Mouse (Mus musculus) limb, embryonic 10.5 days (tissue): ENCODE data around the gene Enoph1. TPM values are rescaled to one million over a fixed set of nuclear protein-coding genes. Genes with fewer than 3 reads are reported as not detected.

ENCODE experiments used
- DNase-seq: peaks from one replicate; pipeline ENCODE4 v3.0.0-alpha.2; 2017; ENCODE audit warnings: low spot score
- H3K27ac ChIP-seq: fragments of 300-500 bp; sonication (generic); 2 replicates; pipeline ENCODE4 v1.5.1; 2016; ENCODE audit warnings: mild to moderate bottlenecking
- H3K27me3 ChIP-seq: fragments of 300-500 bp; sonication (generic); 2 replicates; pipeline ENCODE4 v1.6.1; 2016; ENCODE audit warnings: low read depth, mild to moderate bottlenecking; ENCODE audit not compliant: poor library complexity, severe bottlenecking
- H3K36me3 ChIP-seq: fragments of 300-500 bp; sonication (generic); 2 replicates; pipeline ENCODE4 v1.6.1; 2016; ENCODE audit warnings: mild to moderate bottlenecking, moderate library complexity
- H3K4me1 ChIP-seq: fragments of 300-500 bp; sonication (generic); 2 replicates; pipeline ENCODE4 v1.6.1; 2016
- H3K4me3 ChIP-seq: fragments of 300-500 bp; sonication (generic); 2 replicates; pipeline ENCODE4 v1.5.1; 2016; ENCODE audit warnings: mild to moderate bottlenecking, moderate library complexity
- H3K9me3 ChIP-seq: fragments of 300-500 bp; sonication (generic); replicated peaks from 2 replicates; pipeline ENCODE4 v1.6.1; 2016; ENCODE audit warnings: mild to moderate bottlenecking
- WGBS: fragments of 180-500 bp; shearing (Covaris S2); methylation state at CpG from one replicate; pipeline ENCODE4 v1.1.7; 2016; 5-methylcytosine and 5-hydroxymethylcytosine counted together
- polyA plus RNA-seq: library from polyadenylated mRNA; unstranded; fragments of >200 nt; fragmentation: Nextera tagmentation; extraction: Ambion mirVana; gene quantifications from 2 replicates; pipeline ENCODE4 v1.2.1, GENCODE M21; 2016

Enoph1 gene
- 62.9 and 75.2 TPM in 2 replicates for polyA plus RNA-seq

- H3K4me1 ChIP-seq, result peaks cover 28% of the 10 kb centered on the region
- H3K4me3 ChIP-seq, result peak within 1 kb of the TSS; percentile 98
- peak within 1 kb of the TSS; percentile 100 for H3K27ac ChIP-seq
- under 1% methylated on average over 57 of the region's 57 CpGs for WGBS
- H3K27me3 ChIP-seq, result no peaks in the 10 kb centered on the region
- no peaks in the 10 kb centered on the region for H3K9me3 ChIP-seq
- H3K36me3 ChIP-seq, result peaks cover 50% of the 10 kb centered on the region
- DNase-seq, result peak; percentile 98
Observed at GRCm38 (mm10) chr5:100039602-100040142, at the start of gene Enoph1, which contains the start of gene Hnrnpdl. TSS of gene Enoph1 (plus strand) at chr5:100039985. TSS of gene Hnrnpdl (minus strand) at chr5:100039664.

GRCm38 (mm10) chr5:99994166-99994565 lies 45.6 kb upstream of the Enoph1 start:
- no peaks in the 10 kb centered on the region for H3K27me3 ChIP-seq
- H3K36me3 ChIP-seq, result no peaks in the 10 kb centered on the region
- no peak overlapping the region for H3K4me3 ChIP-seq
- 78% methylated on average over 3 of the region's 3 CpGs for WGBS
- DNase-seq, result no peak
- no peaks in the 10 kb centered on the region for H3K9me3 ChIP-seq
- H3K27ac ChIP-seq, result no peak overlapping the region
- no peaks in the 10 kb centered on the region for H3K4me1 ChIP-seq

GRCm38 (mm10) chr5:99994680-99995079 lies 45.1 kb upstream of the Enoph1 start:
- no peaks in the 10 kb centered on the region for H3K36me3 ChIP-seq
- H3K4me3 ChIP-seq, result no peak overlapping the region
- DNase-seq, result no peak
- WGBS, result 100% methylated on average over 3 of the region's 3 CpGs
- no peaks in the 10 kb centered on the region for H3K27me3 ChIP-seq
- no peak overlapping the region for H3K27ac ChIP-seq
- H3K9me3 ChIP-seq, result no peaks in the 10 kb centered on the region
- H3K4me1 ChIP-seq, result no peaks in the 10 kb centered on the region

- Histone ChIP-seq H3K9me3 (no peaks in the 10 kb centered on the region), H3K27me3 (no peaks in the 10 kb centered on the region), H3K4me3 (no peak overlapping the region), H3K4me1 (peaks cover 11% of the 10 kb centered on the region), H3K36me3 (no peaks in the 10 kb centered on the region), H3K27ac (no peak overlapping the region)
- 82% methylated on average over 7 of the region's 7 CpGs for WGBS
- DNase-seq, result no peak
Observed at GRCm38 (mm10) chr5:100000048-100000447, 39.7 kb upstream of the Enoph1 start.

- H3K27me3 ChIP-seq, result no peaks in the 10 kb centered on the region
- WGBS, result 45% methylated on average over 8 of the region's 8 CpGs
Observed at GRCm38 (mm10) chr5:100000500-100000899, 39.3 kb upstream of the Enoph1 start.

GRCm38 (mm10) chr5:100003895-100004294 lies 35.9 kb upstream of the Enoph1 start:
- Histone ChIP-seq H3K4me3 (no peak overlapping the region), H3K4me1 (peaks cover 11% of the 10 kb centered on the region), H3K27me3 (no peaks in the 10 kb centered on the region), H3K9me3 (no peaks in the 10 kb centered on the region), H3K27ac (no peak overlapping the region), H3K36me3 (no peaks in the 10 kb centered on the region)
- no peak for DNase-seq
- 88% methylated on average over 4 of the region's 4 CpGs for WGBS

More at GRCm38 (mm10) chr5:100000500-100000899, 39.3 kb upstream of the Enoph1 start:
- Histone ChIP-seq H3K27ac (peak overlapping the region; percentile 50; the same call in 1 of the 2 replicates), H3K4me1 (peaks cover 11% of the 10 kb centered on the region), H3K36me3 (no peaks in the 10 kb centered on the region), H3K4me3 (no peak overlapping the region), H3K9me3 (no peaks in the 10 kb centered on the region)
- DNase-seq, result no peak

GRCm38 (mm10) chr5:100005431-100005830 lies 34.4 kb upstream of the Enoph1 start:
- H3K36me3 ChIP-seq, result no peaks in the 10 kb centered on the region
- H3K27ac ChIP-seq, result no peak overlapping the region
- no peaks in the 10 kb centered on the region for H3K9me3 ChIP-seq
- H3K4me1 ChIP-seq, result peaks cover 8% of the 10 kb centered on the region
- H3K27me3 ChIP-seq, result no peaks in the 10 kb centered on the region
- 77% methylated on average over 3 of the region's 3 CpGs for WGBS
- DNase-seq, result no peak
- no peak overlapping the region for H3K4me3 ChIP-seq

- Histone ChIP-seq H3K9me3 (no peaks in the 10 kb centered on the region), H3K27ac (no peak overlapping the region), H3K4me3 (no peak overlapping the region), H3K4me1 (peaks cover 4% of the 10 kb centered on the region), H3K36me3 (no peaks in the 10 kb centered on the region), H3K27me3 (no peaks in the 10 kb centered on the region)
- DNase-seq, result no peak
- WGBS, result 88% methylated on average over 6 of the region's 6 CpGs
Observed at GRCm38 (mm10) chr5:100005896-100006295, 33.9 kb upstream of the Enoph1 start.

- 83% methylated on average over 4 of the region's 4 CpGs for WGBS
- no peaks in the 10 kb centered on the region for H3K9me3 ChIP-seq
- H3K36me3 ChIP-seq, result no peaks in the 10 kb centered on the region
- H3K4me1 ChIP-seq, result no peaks in the 10 kb centered on the region
- H3K27me3 ChIP-seq, result no peaks in the 10 kb centered on the region
- H3K4me3 ChIP-seq, result no peak overlapping the region
- H3K27ac ChIP-seq, result no peak overlapping the region
- DNase-seq, result no peak
Observed at GRCm38 (mm10) chr5:100006324-100007039, 33.3 kb upstream of the Enoph1 start.

- Histone ChIP-seq H3K9me3 (no peaks in the 10 kb centered on the region), H3K4me3 (no peak overlapping the region), H3K4me1 (no peaks in the 10 kb centered on the region), H3K27me3 (no peaks in the 10 kb centered on the region), H3K36me3 (no peaks in the 10 kb centered on the region), H3K27ac (no peak overlapping the region)
- DNase-seq, result no peak
- 86% methylated on average over 4 of the region's 4 CpGs for WGBS
Observed at GRCm38 (mm10) chr5:100007040-100007375, 32.8 kb upstream of the Enoph1 start.

- H3K4me1 ChIP-seq, result no peaks in the 10 kb centered on the region
- no peak for DNase-seq
- H3K27me3 ChIP-seq, result no peaks in the 10 kb centered on the region
- H3K36me3 ChIP-seq, result no peaks in the 10 kb centered on the region
- H3K4me3 ChIP-seq, result no peak overlapping the region
- no peak overlapping the region for H3K27ac ChIP-seq
- 58% methylated on average over 3 of the region's 3 CpGs for WGBS
- H3K9me3 ChIP-seq, result no peaks in the 10 kb centered on the region
Observed at GRCm38 (mm10) chr5:100008485-100008884, 31.3 kb upstream of the Enoph1 start.

GRCm38 (mm10) chr5:100012599-100012998 lies 27.2 kb upstream of the Enoph1 start:
- no peak overlapping the region for H3K4me3 ChIP-seq
- 81% methylated on average over 9 of the region's 9 CpGs for WGBS
- H3K27ac ChIP-seq, result no peak overlapping the region
- H3K36me3 ChIP-seq, result no peaks in the 10 kb centered on the region
- H3K4me1 ChIP-seq, result no peaks in the 10 kb centered on the region
- H3K27me3 ChIP-seq, result no peaks in the 10 kb centered on the region
- DNase-seq, result no peak
- no peaks in the 10 kb centered on the region for H3K9me3 ChIP-seq

GRCm38 (mm10) chr5:100020089-100020488 lies 19.7 kb upstream of the Enoph1 start:
- no peak for DNase-seq
- Histone ChIP-seq H3K27me3 (no peaks in the 10 kb centered on the region), H3K27ac (no peak overlapping the region), H3K4me3 (no peak overlapping the region), H3K4me1 (no peaks in the 10 kb centered on the region), H3K36me3 (no peaks in the 10 kb centered on the region), H3K9me3 (no peaks in the 10 kb centered on the region)
